Comparison of ENCODE assay signal across 20 mouse cellular contexts in the genomic region with DNA sequence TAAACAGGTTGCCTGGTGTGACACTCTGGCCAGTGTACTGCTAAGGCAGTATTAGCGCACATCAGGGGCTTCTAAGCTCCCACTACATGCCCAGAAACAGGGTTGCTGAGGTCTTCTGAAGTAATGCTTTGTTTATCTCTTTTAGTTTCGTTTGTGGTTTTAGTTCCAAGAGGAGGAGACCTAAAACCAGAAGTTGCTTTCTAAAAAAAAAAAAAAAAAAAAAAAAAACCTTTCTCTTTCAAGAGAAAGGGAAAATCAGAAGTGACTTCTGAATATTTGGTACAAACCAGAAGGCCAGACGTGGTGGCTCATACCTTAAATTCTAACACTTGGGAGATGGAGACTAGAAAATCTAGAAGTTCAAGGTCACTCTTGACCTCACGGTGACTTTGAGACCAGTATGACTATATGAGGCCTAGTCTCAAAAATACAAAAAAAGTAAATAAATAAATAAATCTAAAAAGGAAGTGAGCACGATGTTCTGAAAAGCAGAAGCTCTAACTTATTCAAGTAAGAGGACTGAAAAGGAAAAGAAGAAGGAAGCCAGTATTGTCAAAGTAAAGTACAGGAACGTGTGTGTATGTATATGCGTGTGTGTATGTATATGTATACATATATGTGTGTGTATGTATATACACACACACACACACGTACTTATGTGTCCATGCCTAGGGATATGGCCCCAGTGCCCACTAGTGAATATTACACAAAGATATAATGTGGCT. TPM values are rescaled to one million over a fixed set of nuclear protein-coding genes. Genes with fewer than 3 reads are reported as not detected.
DNase-seq lines count a peak whose midpoint lies in the region; ATAC-seq and TF ChIP-seq lines count a peak whose summit lies in the region.
"Had no signal": no experiment of that assay in that cellular context is flagged by ENCODE, and none has a peak within 500 bp of the region (broad histone marks: within the 10 kb centered on the region; RNA-seq: fewer than 3 reads in every experiment).

No protein-coding gene starts in this region.

- ATAC-seq in granulocyte monocyte progenitor cell, adult 5-6 weeks (replicated peaks; ENCODE audit: poor library complexity, severe bottlenecking), result peak; percentile 70
- ATAC-seq in monocyte, adult 5-6 weeks (replicated peaks; ENCODE audit: insufficient number of reproducible peaks, low FRiP score, low TSS enrichment, poor library complexity, severe bottlenecking), result peak; percentile 57
- ATAC-seq: intestine, embryonic 15.5 days; midbrain, embryonic 13.5 days had no signal

- TF ChIP-seq POLR2A in spleen, adult 2 months (IDR thresholded peaks at IDR 0.05; ENCODE audit: low read depth, low read length), result no peak

- 11% methylated on average over 8 of the region's 8 CpGs for WGBS in spleen, adult 2 months

- DNase-seq in spleen, adult 2 months (ENCODE audit: low read depth in 1 of 2, low spot score in 2 of 2), result peak in 1 of 2 experiments; percentile 53
- no peak for DNase-seq in spleen, postnatal 14 days (ENCODE audit: low spot score in 2 of 2)
- DNase-seq in embryo, embryonic 10.5 days (ENCODE audit: low spot score), result no peak
- no peak for DNase-seq in MN1 (ENCODE audit: low spot score)
- DNase-seq in adrenal gland, postnatal 25 days, result no peak
- DNase-seq: adrenal gland, postnatal 10 days; cerebellum, adult 9-10 months; gastrocnemius, postnatal 10 days; layer of hippocampus, postnatal 36 days; lung, postnatal 36 days; thymus, postnatal 36 days had no signal

- no peak for TF ChIP-seq CTCF in spleen, adult 2 months (IDR thresholded peaks at IDR 0.05; ENCODE audit: extremely low read depth, insufficient read depth, insufficient read length, insufficient replicate concordance)

- H3K4me3 ChIP-seq in spleen, adult 2 months (ENCODE audit: extremely low read depth, insufficient read depth, insufficient read length), result peak overlapping the region; percentile 45; the same call in 1 of the 2 replicates
- H3K4me3 ChIP-seq: forebrain, embryonic 10.5 days; hindbrain, embryonic 13.5 days; intestine, embryonic 15.5 days; midbrain, embryonic 13.5 days; myocyte had no signal

- peaks cover 20% of the 10 kb centered on the region; the same call in 1 of the 2 replicates for H3K4me1 ChIP-seq in spleen, adult 2 months (ENCODE audit: control insufficient read depth, insufficient read depth, insufficient read length)
- H3K4me1 ChIP-seq: hindbrain, embryonic 13.5 days; intestine, embryonic 15.5 days; midbrain, embryonic 13.5 days had no signal

- peak overlapping the region; percentile 96 for H3K27ac ChIP-seq in spleen, adult 2 months (ENCODE audit: insufficient read depth, low read length)
- H3K27ac ChIP-seq: forebrain, embryonic 10.5 days; hindbrain, embryonic 13.5 days; intestine, embryonic 15.5 days; liver, embryonic 14.5 days; midbrain, embryonic 13.5 days had no signal

- peaks cover 10% of the 10 kb centered on the region for H3K36me3 ChIP-seq in spleen, adult 2 months (ENCODE audit: control insufficient read depth, insufficient read depth, low read length)
- H3K36me3 ChIP-seq: forebrain, embryonic 10.5 days; G1E; hindbrain, embryonic 13.5 days; intestine, embryonic 15.5 days; midbrain, embryonic 13.5 days had no signal

- H3K27me3 ChIP-seq in spleen, adult 2 months (ENCODE audit: control insufficient read depth, insufficient read depth, low read length), result no peaks in the 10 kb centered on the region
- H3K27me3 ChIP-seq: hindbrain, embryonic 13.5 days; intestine, embryonic 15.5 days; midbrain, embryonic 13.5 days had no signal

RNA-seq across cellular contexts. Expression of gene Ly86, which starts 3.0 kb away (rescaled TPM):
- 44.8 and 49.3 TPM in 2 replicates for polyA plus RNA-seq in spleen, adult 2 months (2012; rRNA removed)
- total RNA-seq in granulocyte monocyte progenitor cell, adult 5-6 weeks (2014; fragmentation: Nextera tagmentation), result 195 and 204 TPM in 2 replicates
- 155 and 188 TPM in 2 replicates for total RNA-seq in granulocyte monocyte progenitor cell, adult 5-6 weeks (2017)
- 105 to 172 TPM (median 135 TPM) in 3 replicates for total RNA-seq in monocyte, adult 5-6 weeks (2017)
- 1.8 and 2.7 TPM in 2 replicates for total RNA-seq in adrenal gland, postnatal 25 days (2021)
- polyA plus RNA-seq: G1E, myocyte had no signal

Comparison
In these comparisons a context has a peak if more than half of its experiments do, and no peak if none do; other contexts are left out.
1. RNA of gene Ly86, which starts 3.0 kb away (total RNA-seq): 155 to 204 TPM in granulocyte monocyte progenitor cell, adult 5-6 weeks and 105 to 172 TPM in monocyte, adult 5-6 weeks; 1.8 to 2.7 TPM in adrenal gland, postnatal 25 days; every median in the first group is over 10 times any median in the second.